Mouse (Mus musculus) layer of hippocampus, adult 11-12 months (tissue): ENCODE data around the gene Fer.

Experiments
- DNase-seq: peaks from one replicate; pipeline ENCODE4 v3.0.0; 2022; ENCODE audit warnings: low spot score

Gene Fer

GRCm38 (mm10) chr17:63978794-63979571, 116.1 kb downstream of the Fer start:
- DNase-seq = no peak

- DNase-seq = no peak
These were observed 117.3 kb downstream of the Fer start for GRCm38 (mm10) chr17:63980167-63980566.

GRCm38 (mm10) chr17:63988710-63989109, 125.8 kb downstream of the Fer start:
- DNase-seq = no peak

- DNase-seq = no peak
These were observed 128.3 kb downstream of the Fer start for GRCm38 (mm10) chr17:63991160-63991559.

DNA sequence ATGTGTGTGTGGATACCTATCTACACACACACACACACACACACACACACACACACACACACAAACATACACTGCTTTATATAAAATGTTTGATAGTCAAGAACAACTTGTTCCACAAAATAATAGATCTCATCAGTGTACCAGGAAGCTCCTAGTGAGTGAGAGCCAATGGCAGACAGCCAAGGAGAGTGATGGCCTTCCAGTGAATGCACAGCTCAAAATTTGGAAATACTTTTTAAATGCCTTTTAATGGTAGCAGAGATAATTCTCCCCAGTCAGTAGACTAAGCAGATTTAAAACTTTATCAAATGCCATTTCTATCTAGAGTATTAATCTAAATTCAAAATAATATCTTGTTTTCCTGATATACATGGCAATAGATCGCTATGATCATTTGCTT, 133.1 kb downstream of the Fer start:
- DNase-seq = peak; percentile 40

GRCm38 (mm10) chr17:63997643-63998042, 134.8 kb downstream of the Fer start:
- no peak for DNase-seq

GRCm38 (mm10) chr17:64003444-64003843, 140.6 kb downstream of the Fer start:
- DNase-seq = no peak

DNA sequence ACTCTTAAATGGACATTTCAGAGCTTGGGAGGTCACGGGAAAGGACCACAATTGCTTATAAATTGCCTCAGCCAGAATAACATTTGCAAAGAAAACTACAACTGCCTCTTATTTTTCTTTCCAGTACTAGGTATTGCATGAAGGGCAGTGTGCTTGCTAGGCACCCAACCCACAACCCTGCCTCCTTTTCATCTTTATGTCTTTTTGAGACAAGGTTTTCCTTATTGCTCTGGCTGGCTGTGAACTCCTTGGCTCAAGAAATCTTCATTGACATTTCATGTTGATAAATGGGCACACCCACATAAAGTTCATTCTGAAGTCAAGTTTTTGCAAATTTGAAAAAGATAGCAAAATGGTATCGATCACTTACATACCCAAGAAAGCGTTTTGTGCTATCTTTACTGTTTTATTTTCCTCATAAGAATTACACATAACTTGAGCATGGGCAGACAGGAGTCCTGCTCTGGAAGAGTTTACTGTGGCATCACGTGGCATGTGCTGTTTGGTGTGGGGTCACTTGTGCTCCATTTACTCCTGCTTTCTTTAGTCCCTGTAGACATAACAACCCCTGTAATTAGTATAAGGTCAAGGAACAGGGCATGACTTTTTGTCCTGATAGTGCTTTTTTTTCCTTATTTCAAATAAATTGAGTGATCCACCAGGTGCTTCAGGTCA, 142.8 kb downstream of the Fer start:
- no peak for DNase-seq

GRCm38 (mm10) chr17:64016606-64017005, 153.7 kb downstream of the Fer start:
- DNase-seq = no peak

GRCm38 (mm10) chr17:64018240-64018639, 155.4 kb downstream of the Fer start:
- no peak for DNase-seq

DNA sequence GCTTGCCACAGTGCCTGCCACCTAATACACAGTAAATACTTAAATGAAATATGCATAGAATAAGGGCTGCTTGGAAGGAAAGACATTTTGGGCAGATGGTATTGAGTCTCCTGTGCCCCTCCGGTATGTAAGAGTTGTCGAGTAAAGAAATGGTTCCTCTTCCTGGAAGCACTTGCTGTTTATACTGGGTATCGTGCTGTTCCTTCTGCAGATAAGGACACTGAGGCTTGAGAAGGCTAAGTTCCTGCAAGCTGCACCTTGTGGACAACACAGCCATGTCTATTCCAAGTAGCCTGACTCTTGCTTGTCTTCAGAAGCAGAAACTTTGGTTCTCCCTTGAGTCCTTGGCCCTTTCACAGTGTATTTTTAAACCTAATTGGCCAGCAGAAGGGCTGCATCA, 156.0 kb downstream of the Fer start:
- DNase-seq = no peak

DNA sequence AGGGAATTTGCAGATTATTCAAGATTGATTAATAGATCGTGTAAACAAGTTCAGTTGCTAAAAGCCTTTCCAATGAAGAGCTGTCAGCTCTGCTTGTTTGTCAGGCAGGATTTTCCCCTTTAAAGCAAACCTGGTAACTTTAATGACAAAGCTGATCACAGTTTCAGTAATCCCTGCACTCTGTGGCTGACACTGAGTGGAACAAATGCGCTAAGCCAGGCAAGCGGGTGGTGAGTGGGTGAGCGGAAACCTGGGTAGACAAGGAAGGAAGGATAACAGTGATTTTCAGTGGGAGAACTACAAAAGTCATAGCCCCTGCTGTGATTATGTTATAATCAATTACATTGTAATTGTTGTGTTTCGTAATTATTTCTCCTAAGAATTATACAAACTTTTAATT, 156.8 kb downstream of the Fer start:
- DNase-seq = peak; percentile 39

- DNase-seq = no peak
These were observed 163.6 kb downstream of the Fer start for GRCm38 (mm10) chr17:64026485-64026884.

DNA sequence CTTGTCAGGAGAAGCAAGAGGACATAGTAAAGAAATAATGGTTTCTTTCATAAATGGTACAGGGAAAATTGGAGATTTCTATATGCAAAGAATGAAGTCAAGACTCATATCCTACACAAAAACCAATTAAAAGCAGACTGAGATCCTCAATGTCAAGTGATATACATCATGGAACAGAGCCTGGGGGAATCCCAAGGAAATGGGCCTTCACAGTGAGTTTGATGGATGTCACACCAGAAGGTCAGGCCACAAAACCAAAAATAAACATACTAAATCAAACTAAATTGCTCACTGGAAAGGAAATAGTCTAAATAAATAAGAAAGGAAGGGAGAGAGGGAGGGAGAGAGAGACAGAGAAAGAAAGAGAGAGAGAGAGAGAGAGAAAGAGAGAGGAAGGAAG, 178.9 kb downstream of the Fer start:
- DNase-seq = no peak

DNA sequence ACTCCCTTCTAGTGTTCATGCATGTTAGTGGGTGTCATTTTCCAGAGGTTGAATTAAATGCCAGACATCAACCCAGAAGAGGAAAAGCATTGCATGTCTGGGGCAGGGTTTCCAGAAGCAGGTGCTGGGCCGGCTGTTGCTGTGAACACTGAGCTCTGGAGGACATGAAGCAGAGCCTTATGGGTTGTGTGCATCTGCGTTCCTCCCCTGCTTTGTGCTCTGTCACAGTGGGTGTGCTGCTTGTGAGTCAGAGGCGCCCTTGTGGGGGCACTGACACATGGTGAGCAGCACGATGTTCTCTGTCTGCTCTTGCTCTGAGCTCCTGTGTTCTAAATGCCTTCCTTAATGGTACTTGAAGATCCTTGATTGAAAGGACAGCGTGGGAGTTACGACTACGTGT, 182.5 kb downstream of the Fer start:
- DNase-seq = peak; percentile 73

DNA sequence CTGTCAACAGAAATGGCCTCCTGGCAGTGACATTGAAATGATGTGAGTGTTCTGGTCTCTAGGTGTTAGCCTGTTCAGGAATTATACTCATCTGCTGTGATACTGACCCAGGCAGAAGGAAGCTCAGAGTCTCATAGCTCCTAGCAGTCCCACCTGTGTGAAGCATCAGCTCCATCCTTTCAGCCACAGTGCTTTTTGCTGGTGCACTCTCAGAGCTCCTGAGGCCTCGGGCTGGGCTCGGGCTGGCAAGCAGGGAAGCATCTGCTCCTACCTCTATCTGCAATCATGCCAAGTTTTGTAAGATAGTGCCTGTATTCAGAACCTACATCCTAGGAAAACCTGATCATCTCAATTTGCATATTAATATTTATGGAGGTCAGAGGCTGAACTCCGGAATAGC, 183.7 kb downstream of the Fer start:
- DNase-seq = no peak

DNA sequence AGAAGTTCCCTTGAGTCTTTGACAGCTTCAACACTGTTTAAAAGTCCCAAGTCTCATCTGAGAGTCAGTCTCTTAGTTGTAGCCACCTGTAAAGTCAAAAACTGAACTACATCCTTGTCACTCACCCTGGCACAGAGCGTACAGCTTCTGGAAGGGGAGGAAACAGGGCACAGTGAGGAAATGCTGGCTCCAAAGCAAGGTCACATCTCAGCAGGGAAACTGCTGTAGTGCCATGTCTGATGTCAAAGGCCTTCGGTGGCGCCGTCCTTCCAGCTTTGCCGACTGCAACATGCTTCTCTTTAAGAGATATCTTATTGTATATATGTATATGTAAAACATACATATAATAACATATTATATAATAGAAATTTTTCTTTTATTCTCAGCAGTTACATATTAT, 188.0 kb downstream of the Fer start:
- DNase-seq = no peak

DNA sequence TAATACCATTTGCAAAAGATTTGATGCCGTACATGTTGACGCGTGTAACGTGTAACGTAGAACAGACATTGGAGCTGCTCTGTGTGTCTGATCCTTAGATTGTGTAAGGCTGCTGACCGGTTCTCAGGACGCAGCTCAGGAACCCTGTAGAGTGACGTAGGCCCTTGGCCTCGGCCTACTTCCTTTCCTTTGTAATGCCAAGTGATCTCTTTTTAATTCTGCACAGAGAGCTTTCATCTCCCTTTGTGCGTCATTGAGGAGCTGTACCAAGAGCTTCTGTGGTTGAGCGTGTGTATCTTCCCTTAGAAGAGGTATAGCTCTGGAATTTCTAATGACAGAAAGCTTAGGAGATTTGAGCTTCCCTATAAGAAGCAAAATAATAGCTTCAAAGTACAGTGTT, 190.8 kb downstream of the Fer start:
- DNase-seq = no peak

DNA sequence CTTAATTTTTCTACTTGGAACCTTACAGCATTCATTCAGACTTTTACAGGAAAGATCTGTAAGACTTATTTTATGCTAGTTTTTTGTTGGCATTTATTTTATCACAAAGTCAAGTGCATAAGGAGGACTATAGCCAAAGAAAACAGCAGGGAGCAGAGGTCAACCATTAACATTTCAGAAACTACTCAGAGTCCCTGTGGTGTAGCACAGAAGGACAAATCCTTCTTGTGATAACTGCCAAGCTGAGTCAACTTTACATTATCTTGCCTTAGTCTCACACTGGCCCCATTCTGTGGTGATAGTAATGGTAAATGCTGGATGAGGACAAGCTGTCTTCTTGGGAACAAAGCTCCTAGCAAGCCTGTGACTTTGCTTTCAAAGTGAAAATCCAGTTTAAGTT, 197.7 kb downstream of the Fer start:
- no peak for DNase-seq

DNA sequence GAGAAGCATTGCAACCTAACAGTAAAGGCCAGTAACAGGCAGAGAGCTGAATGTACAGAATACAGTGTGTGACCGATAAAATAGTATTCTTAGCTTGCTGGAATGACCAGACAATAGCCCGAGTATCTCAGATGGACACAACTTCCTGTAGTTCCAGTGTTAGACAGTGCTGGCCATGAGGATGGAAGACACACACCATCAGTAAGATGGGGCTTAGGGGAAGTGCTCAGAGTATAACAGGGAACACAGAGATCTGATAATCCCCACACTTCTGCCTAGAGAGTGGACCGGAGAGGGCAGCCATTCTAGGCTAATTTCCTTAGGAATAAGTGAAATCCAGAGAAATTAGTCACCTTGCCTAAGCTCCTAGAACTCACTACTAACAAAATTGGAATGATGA, 202.4 kb downstream of the Fer start:
- no peak for DNase-seq

GRCm38 (mm10) chr17:64077392-64077791, 214.5 kb downstream of the Fer start:
- peak; percentile 19 for DNase-seq

DNA sequence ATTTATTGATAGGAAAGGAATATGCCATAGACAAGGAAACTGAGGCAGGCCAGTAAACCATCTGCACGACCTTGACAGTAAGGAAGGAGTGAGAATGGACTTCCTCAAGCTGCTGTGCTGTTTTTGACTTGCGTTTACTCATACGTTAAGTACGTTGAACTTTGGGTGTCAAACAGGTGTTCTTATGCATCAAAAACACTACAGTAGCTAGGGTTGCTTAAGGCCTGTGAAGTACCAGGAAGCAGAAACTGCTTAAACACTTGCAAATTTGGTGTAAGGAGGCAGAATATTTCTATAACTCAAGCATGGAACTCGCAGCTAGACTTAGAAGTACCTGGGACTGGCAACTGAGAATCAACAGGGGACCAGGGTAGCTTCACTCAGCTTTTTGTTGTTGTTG, 221.9 kb downstream of the Fer start:
- no peak for DNase-seq

DNA sequence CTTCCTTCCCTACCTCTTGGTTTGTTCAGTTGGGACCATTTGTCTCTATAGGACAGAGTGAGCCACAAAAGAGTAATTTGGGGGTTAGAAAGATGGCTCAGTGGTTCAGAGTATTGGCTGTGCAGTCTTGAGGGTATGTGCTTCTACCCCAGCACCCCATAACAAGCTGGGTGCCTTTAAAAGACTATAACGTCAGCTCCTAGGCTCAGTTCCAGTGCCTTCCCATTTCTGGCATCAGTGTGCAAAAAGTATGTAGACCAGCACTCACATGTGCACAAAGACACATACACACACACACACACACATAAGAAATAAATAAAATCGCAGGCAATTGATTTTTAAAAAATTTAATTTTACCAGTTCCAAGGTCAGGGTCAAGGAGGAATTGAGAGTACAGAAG, 222.6 kb downstream of the Fer start:
- DNase-seq = no peak
